Mouse (Mus musculus) brain, embryonic 14.5 days (tissue): Measurements from ENCODE around the gene Pfdn6. TPM values are rescaled to one million over a fixed set of nuclear protein-coding genes. Genes with fewer than 3 reads are reported as not detected.
"Not testable (repeated sequence)": the region's sequence is repeated elsewhere in the genome, so short reads cannot be mapped to it uniquely, and the experiment has no call there.

ENCODE experiments used
- DNase-seq: peaks from one replicate; pipeline ENCODE4 v3.0.0-alpha.2; 2011; ENCODE audit warnings: low read depth
- CTCF ChIP-seq: fragments of 200-500 bp; IDR thresholded peaks from 2 replicates; pipeline ENCODE4 v1.5.1; 2012; ENCODE audit warnings: inconsistent platforms, mild to moderate bottlenecking, moderate library complexity, borderline replicate concordance; ENCODE audit not compliant: insufficient read depth, insufficient read length; ENCODE audit errors: extremely low read depth
- POLR2A ChIP-seq: fragments of 200-500 bp; IDR thresholded peaks from 2 replicates; pipeline ENCODE4 v1.6.1; 2012; ENCODE audit warnings: mild to moderate bottlenecking, inconsistent platforms, borderline replicate concordance; ENCODE audit not compliant: poor library complexity, insufficient read depth, insufficient read length, severe bottlenecking; ENCODE audit errors: extremely low read depth
- polyA plus RNA-seq: library from polyadenylated mRNA; depleted of rRNA; stranded (reverse); fragments of >200 nt; gene quantifications from 2 replicates; pipeline ENCODE4 v1.2.3, GENCODE M21; 2012

Gene Pfdn6
- polyA plus RNA-seq, 1 experiment, result 97.5 TPM

GRCm38 (mm10) chr17:33909077-33909868 lies 30.9 kb downstream of the Pfdn6 start, which contains the start of gene Daxx:
Gene Daxx, plus strand, starts transcription at chr17:33909414.
- TF ChIP-seq POLR2A (peak; percentile 61; the same call in 1 of the 2 replicates), CTCF (no peak)
- DNase-seq, result peak; percentile 100

- no peak for TF ChIP-seq POLR2A
- no peak for TF ChIP-seq CTCF
- peak; percentile 76 for DNase-seq
These were observed 31.6 kb downstream of the Pfdn6 start for GRCm38 (mm10) chr17:33908331-33909076.

GRCm38 (mm10) chr17:33904835-33905234 lies 35.3 kb downstream of the Pfdn6 start, which contains the start of gene Platr17:
Gene Platr17, plus strand, starts transcription at chr17:33905135.
- not testable (repeated sequence) for DNase-seq

- not testable (repeated sequence) for DNase-seq
These were observed 36.1 kb downstream of the Pfdn6 start for GRCm38 (mm10) chr17:33903911-33904651.

DNA sequence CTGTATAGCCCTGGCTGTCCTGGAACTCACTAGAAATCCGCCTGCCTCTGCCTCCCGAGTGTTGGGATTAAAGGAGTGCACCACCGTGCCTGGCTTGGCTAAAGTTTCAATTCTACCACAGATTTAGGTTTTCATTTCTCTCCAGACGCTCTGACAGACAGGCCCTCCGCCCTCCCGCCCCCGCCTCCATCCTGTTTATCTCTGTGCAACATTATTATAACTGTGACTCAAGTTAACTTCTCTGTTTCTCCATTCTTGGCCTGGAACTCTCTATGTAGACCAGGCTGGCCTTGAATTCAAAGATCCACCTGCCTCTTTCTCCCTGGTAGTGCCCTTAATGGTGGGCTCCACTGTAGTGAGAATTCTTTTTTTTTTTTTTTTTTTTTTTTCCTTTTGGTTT lies 37.7 kb downstream of the Pfdn6 start:
- DNase-seq, result no peak
- no peak for TF ChIP-seq CTCF
- TF ChIP-seq POLR2A, result no peak

DNA sequence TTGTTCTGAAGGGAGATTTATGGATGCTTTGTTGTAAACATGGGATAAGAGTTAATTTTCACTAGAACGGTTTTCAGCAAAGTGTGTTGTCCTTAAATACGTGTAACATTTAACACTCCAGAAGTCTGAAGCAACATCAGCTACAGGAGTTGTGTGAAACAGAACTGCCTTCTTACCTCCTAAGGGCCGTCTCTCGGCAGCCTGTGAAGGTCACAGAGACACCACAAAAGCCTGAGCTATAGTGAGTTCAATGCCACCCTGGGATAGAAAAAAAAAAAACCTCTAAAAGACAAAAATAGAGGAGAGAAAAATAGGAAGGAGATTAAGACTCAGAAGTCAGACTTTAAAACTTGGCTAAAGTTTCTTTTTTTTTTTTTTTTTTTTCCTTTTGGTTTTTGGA lies 38.1 kb downstream of the Pfdn6 start:
- no peak for DNase-seq
- TF ChIP-seq CTCF (no peak), POLR2A (no peak)

DNA sequence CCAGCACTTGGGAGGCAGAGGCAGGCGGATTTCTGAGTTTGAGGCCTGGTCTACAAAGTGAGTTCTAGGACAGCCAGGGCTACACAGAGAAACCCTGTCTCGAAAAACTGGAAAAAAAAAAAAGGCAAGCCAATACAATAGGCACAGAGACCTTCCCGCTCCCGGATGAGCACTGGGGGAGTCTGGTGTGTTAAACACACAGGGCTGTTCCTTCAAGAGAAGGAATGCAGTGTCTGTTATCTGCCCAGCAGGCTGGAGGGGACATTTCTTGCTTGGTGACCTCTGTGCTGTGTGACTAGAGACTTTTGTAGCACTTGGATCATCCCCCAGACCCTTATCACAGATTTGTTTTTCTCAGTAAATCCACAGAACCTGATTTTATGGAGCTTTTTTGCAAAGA lies 38.5 kb downstream of the Pfdn6 start:
- no peak for DNase-seq
- TF ChIP-seq CTCF (no peak), POLR2A (no peak)

GRCm38 (mm10) chr17:33900989-33901314 lies 39.2 kb downstream of the Pfdn6 start:
- no peak for DNase-seq

GRCm38 (mm10) chr17:33900281-33900988 lies 39.7 kb downstream of the Pfdn6 start:
- DNase-seq, result no peak
- TF ChIP-seq POLR2A, result no peak
- TF ChIP-seq CTCF, result no peak

More at GRCm38 (mm10) chr17:33900989-33901314, 39.2 kb downstream of the Pfdn6 start:
- no peak for TF ChIP-seq CTCF
- no peak for TF ChIP-seq POLR2A

GRCm38 (mm10) chr17:33899642-33900041 lies 40.5 kb downstream of the Pfdn6 start:
- no peak for TF ChIP-seq CTCF
- TF ChIP-seq POLR2A, result no peak
- no peak for DNase-seq

DNA sequence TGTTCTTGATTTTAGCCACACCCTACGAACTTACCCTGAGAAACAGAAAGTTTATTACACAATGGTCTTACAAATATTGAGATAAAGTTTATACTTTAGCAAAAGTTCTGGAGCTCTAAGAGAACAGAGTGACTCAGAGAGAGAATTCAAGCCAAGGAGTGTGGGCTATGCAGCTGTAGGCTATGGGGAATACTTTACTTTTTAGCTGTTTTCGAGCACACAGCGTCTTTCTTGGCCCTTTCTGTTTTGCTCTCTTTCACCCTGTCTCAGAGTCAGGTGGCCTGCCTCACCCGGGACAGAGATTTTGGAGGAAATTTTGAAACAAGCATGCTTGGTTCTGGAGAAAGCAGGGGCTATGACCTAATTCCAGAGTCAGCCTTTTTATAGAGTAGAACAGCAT lies 42.0 kb downstream of the Pfdn6 start:
- DNase-seq, result not testable (repeated sequence)
